ENCODE assay signal across 22 mouse cellular contexts in the genomic region with DNA sequence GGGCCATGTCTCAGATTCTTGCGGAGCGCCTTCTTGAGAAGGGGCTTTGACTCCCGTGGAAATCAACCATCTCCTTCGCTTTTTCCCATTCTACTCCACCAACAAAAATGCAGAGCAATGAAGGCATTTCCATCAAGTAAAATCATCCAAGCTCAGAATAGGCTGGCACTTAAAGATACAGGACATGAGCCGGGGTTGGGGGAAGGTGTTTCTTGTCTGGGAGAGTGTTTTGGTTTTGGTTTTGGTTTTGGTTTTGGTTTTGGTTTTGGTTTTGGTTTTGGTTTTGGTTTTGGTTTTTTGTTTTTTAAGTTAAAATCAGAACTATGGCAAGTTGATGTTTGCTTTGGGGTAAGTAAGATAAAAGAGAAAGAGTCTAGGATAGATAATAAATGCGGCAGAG.
DNase-seq lines count a peak whose midpoint lies in the region; ATAC-seq and TF ChIP-seq lines count a peak whose summit lies in the region.
"Had no signal": no experiment of that assay in that cellular context is flagged by ENCODE, and none has a peak within 500 bp of the region (broad histone marks: within the 10 kb centered on the region; RNA-seq: fewer than 3 reads in every experiment).

No protein-coding gene starts in this region.

- H3K27ac ChIP-seq in layer of hippocampus, adult 2 months: peak overlapping the region; percentile 36; the same call in 1 of the 2 replicates
- no peak overlapping the region for H3K27ac ChIP-seq in CH12.LX (ENCODE audit: insufficient read depth, low read depth)
- no peak overlapping the region for H3K27ac ChIP-seq in midbrain, embryonic 16.5 days (ENCODE audit: low read length)

- no peak for ATAC-seq in midbrain, embryonic 16.5 days
- ATAC-seq: activated CD4-positive, CD25-positive, alpha-beta regulatory T cell, adult 4 months; CD4-positive, CD25-positive, alpha-beta regulatory T cell, adult 4 months; Patski had no signal

- H3K27me3 ChIP-seq in CH12.LX (replicated peaks): no peaks in the 10 kb centered on the region
- no peaks in the 10 kb centered on the region for H3K27me3 ChIP-seq in midbrain, embryonic 16.5 days (ENCODE audit: control insufficient read depth, insufficient read depth, low read depth, low read length)

- dilution Hi-C loops in CH12.LX (cut with MboI; ENCODE audit: extremely low pct_ligation_motif_present, extremely low pct_unique_long_range_greater_than_20kb, low sequenced_read_pairs): no loop called here

- H3K4me3 ChIP-seq in layer of hippocampus, adult 2 months: no peak overlapping the region
- H3K4me3 ChIP-seq in CH12.LX (replicated peaks in 1 of 3; ENCODE audit: low read depth in 2 of 3, low read length in 2 of 3, poor library complexity in 1 of 3): peak overlapping the region in 2 of 3 experiments; percentile 36 to 66
- H3K4me3 ChIP-seq in midbrain, embryonic 16.5 days (ENCODE audit: low read depth, low read length): no peak overlapping the region

- peak overlapping the region; percentile 74 for H3K4me2 ChIP-seq in CH12.LX (ENCODE audit: insufficient read depth, low read depth, poor library complexity, severe bottlenecking)
- H3K4me2 ChIP-seq in midbrain, embryonic 16.5 days (ENCODE audit: low read length): no peak overlapping the region

- peaks cover 5 to 9% of the 10 kb centered on the region in 2 experiments; a peak in 3 of 4 replicates for H3K4me1 ChIP-seq in CH12.LX (ENCODE audit: control insufficient read depth in 1 of 2, insufficient read depth in 2 of 2)
- H3K4me1 ChIP-seq in midbrain, embryonic 16.5 days (ENCODE audit: control insufficient read depth, insufficient read depth, low read length): no peaks in the 10 kb centered on the region

- TF ChIP-seq EP300 in CH12.LX (IDR thresholded peaks at IDR 0.05; ENCODE audit: low read length): no peak

- no peaks in the 10 kb centered on the region for H3K9me3 ChIP-seq in CH12.LX (replicated peaks; ENCODE audit: low read length)
- no peaks in the 10 kb centered on the region for H3K9me3 ChIP-seq in midbrain, embryonic 16.5 days (replicated peaks; ENCODE audit: control insufficient read depth, low read length, poor library complexity, severe bottlenecking)

- TF ChIP-seq POLR2A in CH12.LX (IDR thresholded peaks at IDR 0.05; ENCODE audit: low read depth, low read length): no peak

- peak overlapping the region; percentile 53; the same call in 1 of the 2 replicates for H3K9ac ChIP-seq in CH12.LX (ENCODE audit: insufficient read depth, low read depth)
- no peak overlapping the region for H3K9ac ChIP-seq in midbrain, embryonic 16.5 days (ENCODE audit: low read depth, low read length)

- H3K36me3 ChIP-seq in CH12.LX (replicated peaks in 1 of 2; ENCODE audit: control insufficient read depth in 1 of 2, insufficient read depth in 1 of 2, low read length in 1 of 2): no peaks in the 10 kb centered on the region
- no peaks in the 10 kb centered on the region for H3K36me3 ChIP-seq in midbrain, embryonic 16.5 days (ENCODE audit: control insufficient read depth, insufficient read depth, low read length)
- H3K36me3 ChIP-seq: G1E had no signal

- no peak for TF ChIP-seq CTCF in layer of hippocampus, adult 2 months (conservative IDR thresholded peaks at IDR 0.05)
- no peak for TF ChIP-seq CTCF in CH12.LX (conservative IDR thresholded peaks at IDR 0.05 in 1 of 2, IDR thresholded peaks at IDR 0.05 in 1 of 2; ENCODE audit: low read depth in 2 of 2, low read length in 2 of 2)

- in situ Hi-C loops in CH12.LX (cut with MboI; ENCODE audit: low pct_ligation_motif_present, low pct_unique_long_range_greater_than_20kb, low sequenced_read_pairs): no loop called here

- no peaks in the 10 kb centered on the region for H3K79me2 ChIP-seq in CH12.LX (replicated peaks; ENCODE audit: control insufficient read depth, extremely low read depth, insufficient read depth, poor library complexity, severe bottlenecking)

- WGBS in midbrain, embryonic 16.5 days: 89% methylated on average over 6 of the region's 6 CpGs

- no peak for TF ChIP-seq RAD21 in CH12.LX (IDR thresholded peaks at IDR 0.05; ENCODE audit: low read depth, low read length)

- DNase-seq in heart, adult 11 months: peak; percentile 40
- no peak for DNase-seq in heart, adult 18-20 months
- DNase-seq in layer of hippocampus, adult 2 months (ENCODE audit: low spot score in 2 of 2): no peak
- no peak for DNase-seq in layer of hippocampus, adult 11-12 months (ENCODE audit: low spot score)
- no peak for DNase-seq in CH12.LX (ENCODE audit: extremely low read depth)
- DNase-seq in induced T-regulatory cell, adult 2 months (ENCODE audit: low read depth): peak; percentile 4
- DNase-seq in embryo, embryonic 9.5 days (ENCODE audit: extremely low spot score): no peak
- DNase-seq: adrenal gland, adult 2 months; adrenal gland, adult 8-10 months; adrenal gland, postnatal 10 days; adrenal gland, postnatal 14 days; adrenal gland, postnatal 25 days; adrenal gland, postnatal 36 days; B cell, adult 2 months; cerebellum, adult 11 months; cerebellum, adult 11-12 months; cerebellum, adult 18-20 months had no signal

TF ChIP-seq in CH12.LX, 34 proteins besides CTCF, POLR2A, EP300 and RAD21:
- TF ChIP-seq IRF4 (IDR thresholded peaks at IDR 0.05; ENCODE audit: low read depth, low read length): peak; percentile 63
- TF ChIP-seq ETS1 (conservative IDR thresholded peaks at IDR 0.05; ENCODE audit: low read depth, low read length): peak; percentile 97
- no peak for TF ChIP-seq NRF1 (IDR thresholded peaks at IDR 0.05; ENCODE audit: low read depth, low read length)
- no peak for TF ChIP-seq TBP (conservative IDR thresholded peaks at IDR 0.05; ENCODE audit: low read depth, low read length)
TF ChIP-seq in CH12.LX: peak in this region for 2.

Comparison
In these comparisons a context has a peak if more than half of its experiments do, and no peak if none do; other contexts are left out.
1. DNase-seq: peak in heart, adult 11 months (single experiment) and induced T-regulatory cell, adult 2 months (single experiment); none in heart, adult 18-20 months (0 of 2), layer of hippocampus, adult 2 months (0 of 2), layer of hippocampus, adult 11-12 months (single experiment), CH12.LX (single experiment) and embryo, embryonic 9.5 days (single experiment).
2. H3K4me3 ChIP-seq: peak in CH12.LX (2 of 3); none in layer of hippocampus, adult 2 months (single experiment) and midbrain, embryonic 16.5 days (single experiment).